Mouse (Mus musculus): ENCODE results near the gene Rbm25. TPM values are rescaled to one million over a fixed set of nuclear protein-coding genes. Genes with fewer than 3 reads are reported as not detected.
A peak's percentile ranks its signal among the peaks of the same experiment; 100 is the strongest.
"Not testable (repeated sequence)": the region's sequence is repeated elsewhere in the genome, so short reads cannot be mapped to it uniquely, and the experiment has no call there.

Gene Rbm25
- 17.6 TPM for polyA plus RNA-seq (2012; fragmentation: generic; extraction: Trizol)

GRCm38 (mm10) chr12:83630936-83631335 lies at the start of gene Rbm25:
TSS of gene Rbm25 (plus strand) at chr12:83631236.
- peak within 1 kb of the TSS; percentile 80 for H3K4me2 ChIP-seq (ENCODE audit: low read depth)
- peak within 1 kb of the TSS; percentile 79 for H3ac ChIP-seq (ENCODE audit: control insufficient read depth, insufficient read length)
- not testable (repeated sequence) for H3K27me3 ChIP-seq (ENCODE audit: control insufficient read depth, insufficient read depth, insufficient read length); H3K36me3 ChIP-seq (ENCODE audit: control insufficient read depth, insufficient read depth)
- peak within 1 kb of the TSS; percentile 61 for H3K4me3 ChIP-seq
- H3K79me2 ChIP-seq (ENCODE audit: control insufficient read depth, insufficient read depth): peaks cover 41% of the 10 kb centered on the region

DNA sequence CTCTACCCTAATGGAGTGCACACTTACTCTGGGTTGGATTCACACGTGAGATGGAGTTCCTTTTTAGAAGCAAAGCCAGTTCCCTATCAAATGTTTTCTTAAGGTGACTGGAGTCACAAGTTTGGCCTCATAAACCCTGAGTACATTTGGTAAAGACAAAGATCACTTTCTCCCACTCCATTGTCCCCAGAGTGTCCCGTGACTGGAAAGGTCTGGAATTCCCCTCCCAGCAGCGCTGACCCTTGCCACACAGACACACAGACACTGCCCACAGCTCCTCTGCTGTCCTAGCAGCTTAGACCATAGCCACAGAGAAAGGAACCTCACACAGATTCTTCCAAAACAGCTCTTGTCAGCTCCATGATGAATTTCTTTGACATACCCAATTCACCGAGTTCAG lies 48.9 kb upstream of the Rbm25 start:
- H3K36me3 ChIP-seq (ENCODE audit: control insufficient read depth, insufficient read depth): peaks cover 17% of the 10 kb centered on the region

DNA sequence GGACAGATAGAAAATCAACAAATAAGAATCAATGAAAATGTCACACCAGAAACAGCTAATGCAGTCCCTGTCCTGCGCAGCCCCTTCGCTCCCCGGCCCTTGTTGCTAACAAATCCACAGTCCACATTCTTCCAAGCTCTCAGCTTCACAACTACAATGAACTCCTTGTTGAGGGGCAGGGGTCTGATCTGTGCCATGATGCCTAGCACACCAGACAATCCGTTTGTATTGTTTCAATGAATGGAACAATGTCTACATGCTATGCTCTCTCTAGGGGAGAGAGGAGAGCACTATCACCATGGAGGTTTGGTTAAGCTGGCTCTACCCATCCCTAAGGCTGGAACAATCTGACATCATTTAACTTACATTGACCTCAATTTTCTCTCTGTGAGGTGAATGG lies 48.3 kb upstream of the Rbm25 start:
- no peak for TF ChIP-seq POLR2A (IDR thresholded peaks at IDR 0.05; ENCODE audit: insufficient read length, low read depth)
- no peak for TF ChIP-seq TCF12 (IDR thresholded peaks at IDR 0.05; ENCODE audit: insufficient read depth, poor library complexity, severe bottlenecking)
- no peak for TF ChIP-seq USF1 (IDR thresholded peaks at IDR 0.05; ENCODE audit: low read depth)
- TF ChIP-seq E2F4 (IDR thresholded peaks at IDR 0.05; ENCODE audit: insufficient read depth): no peak
- no peak for TF ChIP-seq SRF (IDR thresholded peaks at IDR 0.05; ENCODE audit: control insufficient read depth, insufficient read length, low read depth)
- TF ChIP-seq MYOG (IDR thresholded peaks at IDR 0.05; ENCODE audit: control insufficient read depth in 1 of 3, insufficient read depth in 1 of 3, insufficient read length in 2 of 3, low read depth in 2 of 3): no peak
- TF ChIP-seq MYOD1 (IDR thresholded peaks at IDR 0.05; ENCODE audit: control insufficient read depth in 1 of 3, insufficient read length in 2 of 3, low read depth in 2 of 3): no peak
- TF ChIP-seq CEBPB (IDR thresholded peaks at IDR 0.05; ENCODE audit: insufficient read depth, poor library complexity, severe bottlenecking): no peak
- no peak for TF ChIP-seq REST (IDR thresholded peaks at IDR 0.05; ENCODE audit: insufficient read depth, insufficient read length)
- no peak for TF ChIP-seq TCF3 (IDR thresholded peaks at IDR 0.05; ENCODE audit: insufficient read length, low read depth)
- Histone ChIP-seq H3K4me2 (ENCODE audit: low read depth) (no peak overlapping the region), H3ac (ENCODE audit: control insufficient read depth, insufficient read length) (no peak overlapping the region), H3K36me3 (ENCODE audit: control insufficient read depth, insufficient read depth) (peaks cover 16% of the 10 kb centered on the region), H3K4me3 (no peak overlapping the region), H3K79me2 (ENCODE audit: control insufficient read depth, insufficient read depth) (peaks cover 4% of the 10 kb centered on the region), H3K27me3 (ENCODE audit: control insufficient read depth, insufficient read depth, insufficient read length) (no peaks in the 10 kb centered on the region)

More for the DNA sequence above, 48.9 kb upstream of the Rbm25 start:
- H3ac ChIP-seq (ENCODE audit: control insufficient read depth, insufficient read length): no peak overlapping the region
- H3K4me2 ChIP-seq (ENCODE audit: low read depth): no peak overlapping the region
- H3K27me3 ChIP-seq (ENCODE audit: control insufficient read depth, insufficient read depth, insufficient read length): no peaks in the 10 kb centered on the region
- H3K4me3 ChIP-seq: no peak overlapping the region
- H3K79me2 ChIP-seq (ENCODE audit: control insufficient read depth, insufficient read depth): peaks cover 4% of the 10 kb centered on the region
- TF ChIP-seq MYOD1 (IDR thresholded peaks at IDR 0.05; ENCODE audit: control insufficient read depth in 1 of 3, insufficient read length in 2 of 3, low read depth in 2 of 3) (no peak), POLR2A (IDR thresholded peaks at IDR 0.05; ENCODE audit: insufficient read length, low read depth) (no peak), SRF (IDR thresholded peaks at IDR 0.05; ENCODE audit: control insufficient read depth, insufficient read length, low read depth) (no peak), TCF3 (IDR thresholded peaks at IDR 0.05; ENCODE audit: insufficient read length, low read depth) (no peak), TCF12 (IDR thresholded peaks at IDR 0.05; ENCODE audit: insufficient read depth, poor library complexity, severe bottlenecking) (no peak), MAX (IDR thresholded peaks at IDR 0.05; ENCODE audit: low read depth) (no peak), CEBPB (IDR thresholded peaks at IDR 0.05; ENCODE audit: insufficient read depth, poor library complexity, severe bottlenecking) (no peak), POLR2AphosphoS2 (IDR thresholded peaks at IDR 0.05; ENCODE audit: insufficient read length, low read depth) (no peak), USF1 (IDR thresholded peaks at IDR 0.05; ENCODE audit: low read depth) (no peak)

- H3ac ChIP-seq (ENCODE audit: control insufficient read depth, insufficient read length): no peak overlapping the region
- no peak overlapping the region for H3K4me3 ChIP-seq
- no peaks in the 10 kb centered on the region for H3K79me2 ChIP-seq (ENCODE audit: control insufficient read depth, insufficient read depth)
- no peak overlapping the region for H3K4me2 ChIP-seq (ENCODE audit: low read depth)
- TF ChIP-seq USF1 (IDR thresholded peaks at IDR 0.05; ENCODE audit: low read depth) (no peak), REST (IDR thresholded peaks at IDR 0.05; ENCODE audit: insufficient read depth, insufficient read length) (no peak), MYOG (IDR thresholded peaks at IDR 0.05; ENCODE audit: control insufficient read depth in 1 of 3, insufficient read depth in 1 of 3, insufficient read length in 2 of 3, low read depth in 2 of 3) (no peak), TCF3 (IDR thresholded peaks at IDR 0.05; ENCODE audit: insufficient read length, low read depth) (no peak), POLR2A (IDR thresholded peaks at IDR 0.05; ENCODE audit: insufficient read length, low read depth) (no peak), CEBPB (IDR thresholded peaks at IDR 0.05; ENCODE audit: insufficient read depth, poor library complexity, severe bottlenecking) (no peak), MAX (IDR thresholded peaks at IDR 0.05; ENCODE audit: low read depth) (no peak), E2F4 (IDR thresholded peaks at IDR 0.05; ENCODE audit: insufficient read depth) (no peak), TCF12 (IDR thresholded peaks at IDR 0.05; ENCODE audit: insufficient read depth, poor library complexity, severe bottlenecking) (no peak)
- H3K36me3 ChIP-seq (ENCODE audit: control insufficient read depth, insufficient read depth): peaks cover 23% of the 10 kb centered on the region
- no peaks in the 10 kb centered on the region for H3K27me3 ChIP-seq (ENCODE audit: control insufficient read depth, insufficient read depth, insufficient read length)
Measured at GRCm38 (mm10) chr12:83586628-83587027, 44.4 kb upstream of the Rbm25 start.

DNA sequence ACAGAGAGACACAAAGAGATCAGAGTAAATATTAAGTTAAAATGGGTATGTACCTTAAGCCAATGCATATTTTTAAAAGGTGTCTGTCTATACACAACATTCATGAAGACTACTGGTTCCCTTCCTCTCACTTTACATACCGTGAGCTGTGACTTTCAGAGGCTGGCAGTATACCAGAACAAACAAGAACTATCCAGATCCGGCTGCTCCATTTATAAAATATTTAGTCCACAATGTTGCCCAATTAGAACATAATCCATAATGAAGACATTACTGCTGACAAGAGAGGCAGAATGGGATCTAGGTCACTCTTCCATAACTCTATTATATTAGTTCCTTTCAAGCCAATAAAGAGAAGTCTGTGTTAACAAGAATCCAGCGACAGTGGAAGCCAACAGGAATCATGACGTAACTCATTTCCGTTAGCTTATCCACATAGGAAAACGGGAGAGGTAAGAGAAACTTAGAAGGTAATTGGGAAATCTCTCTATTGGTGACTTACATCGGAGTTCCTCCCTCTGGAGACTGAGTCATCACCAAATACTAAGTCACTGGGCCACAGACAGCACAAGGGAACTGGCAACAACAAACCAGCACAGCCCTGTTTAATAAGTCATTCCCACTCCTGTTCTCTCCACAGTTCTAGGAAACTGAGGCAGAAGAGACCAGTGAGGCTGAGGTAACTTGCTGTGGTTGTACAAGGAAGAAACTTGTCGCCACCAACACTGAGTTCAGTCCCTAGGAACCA lies 39.1 kb upstream of the Rbm25 start:
- Histone ChIP-seq H3K4me3 (no peak overlapping the region), H3K79me2 (ENCODE audit: control insufficient read depth, insufficient read depth) (peaks cover 36% of the 10 kb centered on the region), H3K36me3 (ENCODE audit: control insufficient read depth, insufficient read depth) (peaks cover 8% of the 10 kb centered on the region), H3K4me2 (ENCODE audit: low read depth) (no peak overlapping the region), H3K27me3 (ENCODE audit: control insufficient read depth, insufficient read depth, insufficient read length) (no peaks in the 10 kb centered on the region), H3ac (ENCODE audit: control insufficient read depth, insufficient read length) (no peak overlapping the region)
- no peak for TF ChIP-seq CEBPB (IDR thresholded peaks at IDR 0.05; ENCODE audit: insufficient read depth, poor library complexity, severe bottlenecking)
- no peak for TF ChIP-seq TCF3 (IDR thresholded peaks at IDR 0.05; ENCODE audit: insufficient read length, low read depth)

All from myocyte (in vitro differentiated cells).